Mouse (Mus musculus): ENCODE data around the gene Stac. TPM values are rescaled to one million over a fixed set of nuclear protein-coding genes. Genes with fewer than 3 reads are reported as not detected.

Gene Stac
- total RNA-seq (2017), result not detected in 2 replicates

GRCm38 (mm10) chr9:111689680-111690483, at the start of gene Stac:
Gene Stac, minus strand, starts transcription at chr9:111690348.
- ATAC-seq (replicated peaks in 1 of 2; ENCODE audit: insufficient read depth in 1 of 2, low FRiP score in 2 of 2, low TSS enrichment in 1 of 2, low read depth in 1 of 2, poor library complexity in 2 of 2, severe bottlenecking in 2 of 2), result peak in 1 of 2 experiments; percentile 25; a peak in 1 of 4 replicates

GRCm38 (mm10) chr9:111739431-111740245, 49.5 kb upstream of the Stac start:
- ATAC-seq (replicated peaks in 1 of 2; ENCODE audit: insufficient read depth in 1 of 2, low FRiP score in 2 of 2, low TSS enrichment in 1 of 2, low read depth in 1 of 2, poor library complexity in 2 of 2, severe bottlenecking in 2 of 2), result no peak

- ATAC-seq (replicated peaks in 1 of 2; ENCODE audit: insufficient read depth in 1 of 2, low FRiP score in 2 of 2, low TSS enrichment in 1 of 2, low read depth in 1 of 2, poor library complexity in 2 of 2, severe bottlenecking in 2 of 2), result no peak
These were observed 48.9 kb upstream of the Stac start for GRCm38 (mm10) chr9:111739026-111739425.

DNA sequence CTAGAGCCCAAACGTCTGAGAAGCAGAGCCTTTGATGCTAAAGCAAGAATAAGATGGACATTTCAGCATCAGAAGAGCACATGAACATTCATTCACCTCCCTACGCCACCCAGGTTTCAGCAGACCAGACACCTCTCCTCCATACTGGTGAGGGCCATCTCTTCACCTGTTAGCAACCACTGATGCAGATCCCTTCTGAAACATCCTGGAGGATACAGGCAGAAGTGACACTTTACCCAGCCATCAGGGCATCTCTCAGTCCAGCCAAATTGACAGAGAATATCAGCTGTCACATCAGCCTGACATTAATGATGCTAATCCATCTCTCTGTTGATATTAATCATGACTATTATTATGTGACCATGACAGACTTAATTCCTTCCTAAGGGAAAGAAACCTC, 47.6 kb upstream of the Stac start:
- ATAC-seq (replicated peaks in 1 of 2; ENCODE audit: insufficient read depth in 1 of 2, low FRiP score in 2 of 2, low TSS enrichment in 1 of 2, low read depth in 1 of 2, poor library complexity in 2 of 2, severe bottlenecking in 2 of 2), result no peak

- no peak for ATAC-seq (replicated peaks in 1 of 2; ENCODE audit: insufficient read depth in 1 of 2, low FRiP score in 2 of 2, low TSS enrichment in 1 of 2, low read depth in 1 of 2, poor library complexity in 2 of 2, severe bottlenecking in 2 of 2)
These were observed 45.8 kb upstream of the Stac start for GRCm38 (mm10) chr9:111735931-111736330.

DNA sequence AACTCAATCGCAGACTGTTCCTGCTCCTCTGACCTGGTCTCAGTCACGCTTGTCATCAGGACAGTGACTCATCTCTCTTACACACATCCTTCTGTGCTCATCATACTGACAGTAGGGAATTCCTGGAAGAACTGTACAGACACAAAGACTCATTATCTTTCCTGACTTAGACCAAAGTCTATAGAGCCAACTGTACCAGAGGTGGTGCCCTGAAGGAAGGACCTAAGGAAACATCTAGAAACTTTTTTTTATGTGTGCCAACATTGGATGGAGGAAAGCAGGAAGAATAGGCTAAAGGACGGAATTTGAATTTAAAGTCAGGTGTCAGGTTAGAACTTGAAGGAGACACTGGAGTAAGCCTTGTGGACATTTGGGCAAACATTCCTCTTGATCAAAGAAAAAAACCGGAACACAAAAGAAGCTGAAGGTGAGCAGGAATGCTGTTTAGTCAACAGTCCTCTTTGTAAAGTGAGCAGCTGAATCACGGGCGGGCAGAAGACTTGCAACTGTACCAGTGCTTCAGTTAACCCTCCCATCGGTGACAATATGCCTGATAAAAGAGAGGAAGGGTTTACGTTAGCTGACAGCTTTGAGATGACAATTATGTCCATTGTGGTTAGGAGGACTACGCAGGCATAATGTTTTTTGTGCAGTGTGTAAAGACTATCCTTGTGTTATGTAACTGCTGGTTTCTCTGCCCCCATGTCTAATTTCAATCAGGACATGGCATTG, 42.0 kb upstream of the Stac start:
- no peak for ATAC-seq (replicated peaks in 1 of 2; ENCODE audit: insufficient read depth in 1 of 2, low FRiP score in 2 of 2, low TSS enrichment in 1 of 2, low read depth in 1 of 2, poor library complexity in 2 of 2, severe bottlenecking in 2 of 2)

GRCm38 (mm10) chr9:111724981-111725593, 34.9 kb upstream of the Stac start:
- no peak for ATAC-seq (replicated peaks in 1 of 2; ENCODE audit: insufficient read depth in 1 of 2, low FRiP score in 2 of 2, low TSS enrichment in 1 of 2, low read depth in 1 of 2, poor library complexity in 2 of 2, severe bottlenecking in 2 of 2)

DNA sequence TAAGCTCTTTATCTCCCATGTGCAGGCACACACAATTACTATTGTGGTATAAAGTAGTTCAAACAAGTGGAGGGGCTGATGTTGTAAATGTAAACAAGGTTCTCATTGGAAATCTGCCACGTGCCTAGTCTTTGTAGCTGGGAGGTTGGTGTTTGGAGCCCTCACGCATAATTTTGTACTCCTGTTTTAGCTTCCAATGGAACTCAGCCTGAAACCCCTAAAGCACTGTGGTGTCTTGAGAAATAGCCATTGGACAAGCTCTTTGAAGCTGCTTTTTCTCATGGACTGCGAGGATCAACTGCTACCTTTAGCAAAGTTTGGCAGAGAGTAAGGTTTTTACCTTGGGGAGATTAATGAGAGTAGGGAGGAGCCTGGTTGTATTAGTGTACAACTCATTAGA, 24.3 kb upstream of the Stac start:
- no peak for ATAC-seq (replicated peaks in 1 of 2; ENCODE audit: insufficient read depth in 1 of 2, low FRiP score in 2 of 2, low TSS enrichment in 1 of 2, low read depth in 1 of 2, poor library complexity in 2 of 2, severe bottlenecking in 2 of 2)

- no peak for ATAC-seq (replicated peaks in 1 of 2; ENCODE audit: insufficient read depth in 1 of 2, low FRiP score in 2 of 2, low TSS enrichment in 1 of 2, low read depth in 1 of 2, poor library complexity in 2 of 2, severe bottlenecking in 2 of 2)
These were observed 10.0 kb upstream of the Stac start for GRCm38 (mm10) chr9:111700101-111700500.

DNA sequence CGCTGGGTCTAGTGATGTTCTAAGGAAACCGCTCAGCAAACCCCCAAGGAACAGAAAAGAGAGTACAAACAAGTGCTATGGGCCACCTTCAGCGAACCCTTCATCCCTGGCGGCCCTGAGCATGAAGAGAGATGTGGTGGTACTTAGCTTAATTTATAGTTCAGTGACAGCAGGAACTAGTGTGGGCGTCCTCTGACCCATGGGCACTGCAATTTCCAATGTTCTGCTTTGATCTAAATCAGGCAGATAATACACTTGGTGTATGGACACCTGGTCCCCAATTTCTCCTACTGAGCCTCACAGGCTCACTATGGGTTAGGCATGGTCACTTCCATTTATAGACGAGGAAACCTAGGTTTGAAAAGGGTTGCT, 322 bp upstream of the Stac start:
- peak in 1 of 2 experiments; percentile 17; a peak in 2 of 4 replicates for ATAC-seq (replicated peaks in 1 of 2; ENCODE audit: insufficient read depth in 1 of 2, low FRiP score in 2 of 2, low TSS enrichment in 1 of 2, low read depth in 1 of 2, poor library complexity in 2 of 2, severe bottlenecking in 2 of 2)

DNA sequence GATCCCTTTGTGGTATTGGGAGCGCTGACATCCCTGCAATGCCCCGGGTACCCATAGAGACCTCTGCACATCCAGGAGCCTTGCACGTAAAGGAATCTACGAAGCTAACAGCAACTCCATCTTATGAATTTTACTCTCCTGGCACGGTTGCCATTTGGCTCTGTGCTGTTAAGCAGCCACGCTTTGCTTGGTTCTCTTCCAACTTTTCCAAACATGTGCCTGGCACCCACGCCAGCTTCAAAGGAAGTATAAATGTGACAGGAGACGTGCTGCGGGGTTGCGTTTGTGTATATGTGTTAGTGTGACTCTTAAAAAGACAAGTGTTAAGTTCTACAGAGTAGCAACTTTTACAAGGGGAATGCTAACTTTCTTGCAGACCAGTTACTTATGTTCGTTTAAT, 1.0 kb downstream of the Stac start:
- no peak for ATAC-seq (replicated peaks in 1 of 2; ENCODE audit: insufficient read depth in 1 of 2, low FRiP score in 2 of 2, low TSS enrichment in 1 of 2, low read depth in 1 of 2, poor library complexity in 2 of 2, severe bottlenecking in 2 of 2)

GRCm38 (mm10) chr9:111684170-111684569, 6.0 kb downstream of the Stac start:
- no peak for ATAC-seq (replicated peaks in 1 of 2; ENCODE audit: insufficient read depth in 1 of 2, low FRiP score in 2 of 2, low TSS enrichment in 1 of 2, low read depth in 1 of 2, poor library complexity in 2 of 2, severe bottlenecking in 2 of 2)

DNA sequence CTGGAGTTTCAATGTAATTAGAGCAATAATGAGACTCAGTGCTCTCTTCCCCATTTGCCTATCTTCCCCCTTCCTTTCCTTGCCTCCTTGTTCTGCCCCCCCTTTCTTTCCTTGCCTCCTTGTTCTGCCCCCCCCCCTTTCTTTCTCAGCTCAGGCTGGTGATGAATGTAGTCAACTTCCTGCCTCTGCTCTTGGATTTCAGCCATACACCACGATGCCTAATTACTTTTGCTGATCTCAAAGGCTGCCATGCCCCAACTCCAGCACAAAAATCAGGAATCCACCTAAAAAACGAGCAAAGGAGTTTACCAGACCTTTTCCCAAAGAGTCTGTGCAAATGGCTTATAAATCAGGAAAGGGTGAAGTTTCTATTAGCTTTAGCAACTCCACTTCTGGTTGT, 10.6 kb downstream of the Stac start:
- no peak for ATAC-seq (replicated peaks in 1 of 2; ENCODE audit: insufficient read depth in 1 of 2, low FRiP score in 2 of 2, low TSS enrichment in 1 of 2, low read depth in 1 of 2, poor library complexity in 2 of 2, severe bottlenecking in 2 of 2)

GRCm38 (mm10) chr9:111669816-111670215, 20.3 kb downstream of the Stac start:
- ATAC-seq (replicated peaks in 1 of 2; ENCODE audit: insufficient read depth in 1 of 2, low FRiP score in 2 of 2, low TSS enrichment in 1 of 2, low read depth in 1 of 2, poor library complexity in 2 of 2, severe bottlenecking in 2 of 2), result no peak

DNA sequence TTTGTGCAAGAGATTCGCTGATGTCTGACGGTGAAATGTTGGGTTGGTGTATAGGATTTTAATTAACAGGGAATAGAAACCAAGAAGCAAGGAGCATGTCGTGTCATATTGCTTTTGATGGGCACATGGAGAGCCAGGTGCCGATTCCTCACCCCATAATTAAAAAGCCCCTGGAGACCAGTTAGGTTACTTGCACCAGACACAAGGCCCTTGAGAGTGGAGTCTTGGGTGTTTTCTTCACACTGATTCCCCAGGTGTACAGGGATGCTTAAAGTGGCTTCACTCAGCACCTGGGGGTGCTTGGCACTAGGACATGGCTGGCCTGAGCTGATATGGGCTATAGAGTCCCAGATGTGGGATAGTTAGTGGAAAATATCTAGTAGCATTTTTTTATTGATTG, 35.1 kb downstream of the Stac start:
- ATAC-seq (replicated peaks in 1 of 2; ENCODE audit: insufficient read depth in 1 of 2, low FRiP score in 2 of 2, low TSS enrichment in 1 of 2, low read depth in 1 of 2, poor library complexity in 2 of 2, severe bottlenecking in 2 of 2), result no peak

- ATAC-seq (replicated peaks in 1 of 2; ENCODE audit: insufficient read depth in 1 of 2, low FRiP score in 2 of 2, low TSS enrichment in 1 of 2, low read depth in 1 of 2, poor library complexity in 2 of 2, severe bottlenecking in 2 of 2), result no peak
These were observed 45.9 kb downstream of the Stac start for GRCm38 (mm10) chr9:111644228-111644627.

GRCm38 (mm10) chr9:111643369-111643768, 46.8 kb downstream of the Stac start:
- no peak for ATAC-seq (replicated peaks in 1 of 2; ENCODE audit: insufficient read depth in 1 of 2, low FRiP score in 2 of 2, low TSS enrichment in 1 of 2, low read depth in 1 of 2, poor library complexity in 2 of 2, severe bottlenecking in 2 of 2)
